Mouse (Mus musculus): ENCODE data around the gene Nop58.

DNA sequence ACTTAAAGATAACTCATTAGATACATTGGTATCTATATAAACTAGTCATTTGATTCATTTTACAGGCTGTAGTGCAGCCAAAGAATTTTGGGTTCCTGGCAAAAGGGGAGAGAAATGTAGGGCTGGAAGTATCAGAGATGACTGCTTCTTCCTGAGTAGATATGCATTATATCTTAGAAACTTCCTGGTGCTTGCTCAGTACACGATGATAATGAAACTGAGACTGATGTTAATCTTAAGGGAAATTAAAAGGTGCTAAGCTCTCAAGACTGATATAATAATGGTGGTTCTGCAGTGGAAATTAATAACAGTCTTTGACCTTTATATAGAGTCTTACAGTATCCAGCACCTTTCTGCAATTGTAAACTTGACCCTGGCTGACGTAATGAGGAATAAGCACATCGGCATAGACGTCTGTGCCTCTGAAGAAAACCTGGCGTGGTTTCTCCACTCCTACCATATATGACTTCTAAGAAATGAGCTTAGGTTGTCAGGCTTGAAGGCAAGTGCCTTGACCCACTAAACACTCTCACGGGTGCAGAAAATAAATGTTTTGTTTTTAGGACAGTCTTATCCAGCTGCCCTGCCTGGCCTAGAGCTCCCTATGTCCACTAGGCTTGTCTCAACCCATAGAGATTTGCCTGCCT, 54.1 kb downstream of the Nop58 start:
- TF ChIP-seq CTCF (conservative IDR thresholded peaks at IDR 0.05; ENCODE audit: insufficient read depth, insufficient read length, low read depth, low read length) = no peak
- no peak for TF ChIP-seq POLR2A (IDR thresholded peaks at IDR 0.05; ENCODE audit: low read depth, low read length)
